Mouse (Mus musculus) brain, embryonic 18.5 days (tissue): Measurements from ENCODE around the gene Tead4.

Experiments used
- DNase-seq: peaks from one replicate; pipeline ENCODE4 v3.0.0-alpha.2; 2012; ENCODE audit warnings: low read depth, low spot score

Gene Tead4

DNA sequence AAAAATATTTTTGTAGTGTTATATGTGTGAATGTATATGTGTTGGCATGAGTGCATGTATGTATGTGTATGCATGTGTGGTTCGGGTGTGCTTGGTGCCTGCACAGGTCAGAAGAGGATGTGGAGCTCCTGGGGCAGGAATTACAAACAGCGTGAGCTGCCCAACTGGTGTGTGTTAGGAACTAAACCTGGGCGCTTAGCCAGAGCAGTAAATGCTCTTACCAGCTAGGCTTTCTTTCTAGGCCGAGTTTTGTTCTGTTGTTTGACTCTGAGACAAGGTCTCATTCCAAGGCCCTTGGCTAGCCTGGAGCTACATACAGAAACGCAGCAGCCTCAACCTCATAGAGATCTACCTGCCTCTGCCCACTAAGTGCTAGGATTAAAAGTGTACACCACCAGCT is 9.3 kb downstream of the Tead4 start:
- DNase-seq = no peak

DNA sequence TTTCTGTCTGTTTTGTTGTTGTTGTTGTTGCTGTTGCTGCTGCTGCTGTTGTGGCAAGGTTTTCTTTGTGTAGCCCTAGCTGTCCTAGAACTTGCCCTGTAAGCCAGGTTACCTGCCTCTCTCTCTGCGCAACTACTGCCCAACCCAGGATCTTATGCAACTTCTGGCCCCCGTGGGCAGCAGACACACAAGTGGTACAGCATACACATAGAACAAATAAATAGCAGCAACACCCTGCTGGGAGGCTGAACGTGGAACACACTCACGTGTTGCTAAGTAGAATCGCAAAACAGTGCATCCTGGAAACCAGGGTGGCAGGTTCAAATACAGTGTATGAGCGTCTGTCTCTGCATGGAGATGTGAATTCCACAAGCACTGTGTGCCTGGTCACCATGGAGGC is 11.9 kb downstream of the Tead4 start:
- DNase-seq = no peak

DNA sequence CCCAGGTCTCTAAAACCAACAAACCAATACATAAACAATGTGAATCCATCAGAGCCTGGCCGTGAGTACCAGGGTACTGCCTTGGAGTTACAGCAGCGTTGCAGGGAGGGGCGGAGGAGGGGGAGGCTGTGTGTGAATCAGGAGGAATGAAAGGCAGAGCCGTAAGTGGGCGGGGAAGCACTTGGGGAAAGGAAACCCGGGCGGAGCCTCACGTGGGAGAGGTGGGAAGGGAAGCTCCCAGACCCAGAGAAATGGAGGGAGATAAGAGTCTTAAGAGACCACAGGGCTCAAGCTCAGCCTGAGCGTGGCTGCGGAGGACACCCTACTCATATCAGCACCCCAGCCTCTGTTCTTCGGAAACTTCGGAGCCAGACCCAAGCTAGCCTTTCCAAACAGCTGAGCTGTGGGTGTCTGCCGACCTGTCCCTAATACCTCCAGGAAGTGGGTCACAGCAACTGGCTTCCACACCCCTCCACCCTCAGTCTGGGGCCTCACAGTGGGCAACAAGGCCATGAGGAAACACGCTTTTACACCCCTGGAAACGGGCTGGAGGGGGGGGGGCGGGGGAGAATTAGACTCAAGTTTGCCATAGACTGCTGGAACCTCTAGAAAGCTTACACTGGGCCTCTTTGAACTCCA is 14.7 kb downstream of the Tead4 start:
- DNase-seq = no peak

DNA sequence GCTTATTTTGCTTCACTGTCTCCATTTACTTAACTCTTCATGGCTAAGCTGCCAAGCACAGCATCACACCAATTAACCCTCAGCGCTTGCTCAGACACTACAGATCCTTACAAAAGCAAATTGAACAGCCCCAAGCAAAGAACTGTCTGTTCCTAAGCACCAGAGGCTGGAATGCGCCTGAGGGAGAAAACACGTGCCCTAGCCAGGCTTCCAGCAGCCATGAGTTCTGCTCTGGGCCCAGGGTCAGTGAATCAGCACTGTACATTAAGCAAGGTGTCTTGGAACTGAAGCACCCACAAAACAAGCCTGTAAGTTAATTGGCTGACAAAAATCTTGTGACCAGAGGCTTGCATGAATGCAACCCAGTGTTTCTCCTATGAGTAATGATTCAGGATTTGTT is 18.5 kb downstream of the Tead4 start:
- no peak for DNase-seq

DNA sequence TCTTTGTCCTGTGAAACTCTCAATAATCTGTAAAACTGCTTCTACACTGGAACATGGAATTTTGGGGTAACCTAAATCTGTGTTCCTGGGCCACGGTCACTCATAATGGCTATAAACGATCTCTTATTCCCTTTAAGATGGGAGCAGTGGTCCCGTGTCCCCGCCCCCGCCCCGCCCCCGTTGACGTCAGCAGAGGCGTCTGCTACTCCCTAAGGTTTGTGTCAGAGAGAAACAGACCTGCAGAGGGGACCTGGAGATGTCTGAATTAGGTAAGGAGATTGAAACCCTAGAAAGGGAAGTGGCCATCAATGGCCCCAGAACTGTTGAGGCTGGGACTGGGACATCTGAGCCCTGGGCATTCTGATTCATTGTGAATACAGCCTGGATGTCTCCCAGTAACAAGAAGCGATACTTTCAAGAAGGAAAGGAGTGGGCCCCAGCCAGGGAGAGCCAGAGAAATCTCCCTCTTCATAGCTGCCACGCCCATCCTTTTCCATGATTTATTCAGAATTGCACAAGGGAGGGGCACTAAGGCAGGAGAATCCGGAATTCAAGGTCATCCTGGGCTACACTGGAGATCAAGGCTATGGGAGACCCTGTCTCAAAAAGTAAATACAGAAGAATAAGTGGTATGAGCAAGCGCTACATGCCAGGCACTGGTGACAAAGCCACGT is 20.0 kb downstream of the Tead4 start:
- DNase-seq = no peak

DNA sequence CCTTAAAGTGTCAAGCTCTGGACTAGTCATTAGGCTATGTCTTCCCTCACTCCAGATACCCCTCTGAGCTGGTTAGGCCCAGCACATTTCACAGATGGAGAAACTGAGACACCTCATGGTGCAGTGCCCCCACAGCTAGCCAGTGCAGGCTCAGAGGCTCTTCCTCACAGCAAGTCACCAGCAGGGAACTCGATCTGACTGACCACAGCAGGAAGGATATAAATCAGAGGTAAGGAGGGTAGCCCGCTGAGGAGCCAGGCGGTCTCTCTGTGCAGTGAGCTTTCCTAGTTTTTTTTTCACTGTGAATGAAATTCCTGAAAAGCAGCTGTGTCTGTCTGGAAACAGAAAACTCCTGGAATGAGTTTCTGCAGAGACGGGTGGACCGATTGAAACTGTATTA is 21.0 kb downstream of the Tead4 start:
- DNase-seq = no peak

DNA sequence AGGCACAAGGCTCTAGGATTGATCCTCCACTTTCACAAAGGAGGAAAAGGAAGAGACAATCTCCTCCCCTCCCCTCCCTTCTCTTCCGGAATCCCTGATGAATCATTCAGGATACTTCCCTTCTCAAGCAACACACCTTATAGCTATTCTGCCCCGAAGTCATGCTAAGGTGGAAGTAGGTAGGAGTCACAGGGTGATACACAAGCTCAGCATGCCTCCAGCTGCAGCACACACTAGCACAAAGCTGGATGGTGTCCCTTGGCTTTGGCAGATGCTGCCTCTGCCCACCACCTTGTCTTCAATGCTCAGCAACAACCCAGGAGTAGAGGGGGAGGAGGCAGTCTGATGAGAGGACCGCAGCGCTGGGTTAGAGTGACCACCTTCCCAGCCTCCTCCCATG is 21.5 kb downstream of the Tead4 start:
- DNase-seq = no peak

DNA sequence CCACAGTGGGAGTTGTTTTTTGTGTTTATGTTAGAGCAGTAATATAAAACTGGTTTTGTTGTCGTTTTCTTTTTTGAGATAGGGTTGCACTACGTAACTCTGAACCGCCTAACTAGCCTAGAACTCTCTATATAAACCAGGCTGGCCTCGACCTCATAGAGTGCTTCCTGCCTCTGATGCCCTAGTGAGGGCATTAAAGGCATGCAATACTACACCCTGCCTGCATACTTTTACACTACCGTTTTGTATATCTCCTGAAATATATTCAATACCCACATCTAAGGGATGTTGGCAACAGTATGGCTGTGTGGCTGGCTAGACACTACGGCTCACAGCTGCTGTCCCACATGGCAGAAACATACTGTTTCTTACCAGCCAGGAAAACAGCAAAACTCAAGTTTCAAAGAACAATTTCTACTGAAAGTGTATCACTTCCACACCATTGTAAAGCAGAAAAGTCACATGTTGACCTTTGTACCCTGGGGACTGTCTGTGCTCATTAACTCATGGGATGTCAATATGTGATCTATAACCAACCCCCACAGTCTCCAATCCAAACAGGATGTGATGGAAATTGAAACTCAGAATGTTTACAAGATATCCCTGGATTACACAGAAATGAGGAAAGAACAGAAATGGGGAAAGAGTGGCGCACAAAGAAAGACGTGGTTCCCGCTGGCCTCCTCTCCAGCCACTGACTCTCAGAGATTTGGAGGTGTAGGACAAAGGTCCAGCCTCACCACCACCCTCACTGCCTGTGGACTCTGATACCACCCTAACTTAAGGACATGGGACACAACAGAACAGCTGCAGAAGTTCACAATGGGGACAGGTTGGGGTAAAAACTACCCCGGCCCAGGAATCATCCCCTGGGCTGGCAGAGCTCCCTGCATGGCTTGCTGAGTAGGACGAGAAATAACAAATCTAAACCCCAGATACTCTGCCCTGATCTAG is 23.2 kb downstream of the Tead4 start:
- no peak for DNase-seq

DNA sequence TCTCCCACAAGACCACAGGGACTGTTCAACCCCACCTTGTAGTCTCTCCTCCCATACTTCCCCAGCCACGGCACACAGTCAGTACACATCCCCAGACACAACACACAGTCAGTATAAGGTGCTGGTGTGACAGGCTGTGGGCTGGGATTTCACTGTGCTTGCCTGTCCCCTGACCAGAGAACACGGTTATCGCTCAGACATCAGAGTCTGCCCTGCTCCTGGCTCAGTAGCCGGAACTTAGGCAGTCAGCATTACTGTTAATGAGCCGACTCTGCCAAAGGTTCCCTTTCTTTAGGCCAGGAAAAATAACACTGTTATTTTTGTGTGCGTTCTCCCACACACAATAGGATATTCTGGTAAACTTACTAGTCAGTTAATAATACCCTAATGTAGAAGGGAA is 24.3 kb downstream of the Tead4 start:
- no peak for DNase-seq

DNA sequence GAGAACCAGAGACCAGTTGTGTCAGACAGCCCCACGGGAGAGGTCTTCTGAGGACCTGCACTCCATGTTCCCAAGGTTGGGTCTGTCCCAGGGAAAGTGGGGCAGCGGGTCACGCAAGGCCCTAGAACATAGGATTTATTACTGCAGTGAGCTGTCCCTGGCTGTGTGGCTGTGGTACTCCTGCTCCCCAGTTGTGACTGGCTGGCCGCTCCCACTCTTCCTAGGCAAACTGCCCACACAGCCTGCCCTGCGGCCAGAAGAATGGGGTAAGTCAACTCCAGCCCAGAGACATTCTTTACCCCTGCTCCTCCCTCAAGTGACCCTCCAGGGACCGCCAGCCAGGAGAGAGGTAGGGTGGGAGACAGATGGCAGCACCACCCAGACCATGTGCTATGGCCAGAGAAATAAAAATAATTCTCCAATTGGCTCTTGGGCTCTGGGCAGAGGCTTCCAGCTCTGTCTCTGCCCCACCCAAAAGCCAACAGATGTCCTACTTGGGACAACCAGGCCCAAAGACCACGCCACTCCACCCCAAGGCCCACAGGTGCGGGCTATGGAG is 25.0 kb downstream of the Tead4 start:
- no peak for DNase-seq

DNA sequence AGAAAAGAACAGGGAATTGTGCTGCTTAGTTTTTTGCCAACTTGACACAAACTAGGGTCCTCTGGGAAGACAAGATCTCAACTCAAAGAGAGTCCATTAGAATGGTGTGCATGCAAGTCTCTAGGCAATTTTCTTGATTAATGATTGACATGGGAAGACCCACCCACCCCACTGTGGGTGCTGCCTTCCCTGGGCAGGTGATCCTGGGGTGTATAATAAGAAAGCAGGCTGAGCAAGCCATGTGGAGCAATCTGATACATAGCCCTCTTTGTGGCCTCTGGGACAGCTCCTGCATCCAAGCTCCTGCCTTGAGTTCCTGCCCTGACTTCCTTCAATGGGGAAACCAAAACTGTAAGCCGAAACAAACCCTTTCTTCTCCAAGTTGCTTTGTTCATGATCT is 27.1 kb downstream of the Tead4 start:
- DNase-seq = no peak

DNA sequence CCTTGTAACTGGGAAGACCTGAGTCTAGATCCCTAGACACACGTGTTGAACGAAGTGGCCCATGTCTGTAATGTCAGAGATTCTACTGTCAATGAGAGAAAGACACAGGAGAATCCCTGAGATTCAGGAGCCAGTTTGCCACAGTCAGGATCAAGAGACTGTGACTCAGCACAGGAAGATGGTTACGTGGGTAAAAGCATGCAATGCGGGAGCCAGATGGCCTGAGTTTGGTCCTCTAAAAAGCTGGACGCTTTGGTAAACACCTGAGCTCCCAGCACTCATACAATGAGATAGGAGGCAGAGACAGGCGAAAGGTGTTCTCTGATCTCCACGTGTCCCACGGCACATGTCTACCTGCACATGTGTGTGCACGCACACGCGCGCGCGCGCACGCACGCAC is 27.9 kb downstream of the Tead4 start:
- no peak for DNase-seq

DNA sequence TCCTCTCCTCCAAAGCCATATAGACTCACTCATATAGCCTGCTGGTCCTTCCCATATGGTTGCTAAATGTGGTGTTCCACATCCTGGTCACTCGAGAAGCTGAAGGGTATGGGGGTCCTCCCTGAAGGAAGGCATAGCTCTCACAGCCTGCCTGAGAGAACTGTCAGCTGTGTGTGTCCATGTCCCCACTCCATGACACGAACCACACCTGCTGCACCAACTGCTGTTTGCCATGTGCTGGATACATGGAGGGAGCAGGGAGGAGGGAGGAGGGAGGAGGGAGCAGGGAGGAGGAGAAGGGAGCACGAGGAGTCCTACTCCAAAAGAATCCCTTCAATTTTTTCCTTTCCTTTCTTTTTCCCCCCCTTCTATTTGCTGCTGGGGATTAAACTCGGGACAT is 30.8 kb downstream of the Tead4 start:
- no peak for DNase-seq

DNA sequence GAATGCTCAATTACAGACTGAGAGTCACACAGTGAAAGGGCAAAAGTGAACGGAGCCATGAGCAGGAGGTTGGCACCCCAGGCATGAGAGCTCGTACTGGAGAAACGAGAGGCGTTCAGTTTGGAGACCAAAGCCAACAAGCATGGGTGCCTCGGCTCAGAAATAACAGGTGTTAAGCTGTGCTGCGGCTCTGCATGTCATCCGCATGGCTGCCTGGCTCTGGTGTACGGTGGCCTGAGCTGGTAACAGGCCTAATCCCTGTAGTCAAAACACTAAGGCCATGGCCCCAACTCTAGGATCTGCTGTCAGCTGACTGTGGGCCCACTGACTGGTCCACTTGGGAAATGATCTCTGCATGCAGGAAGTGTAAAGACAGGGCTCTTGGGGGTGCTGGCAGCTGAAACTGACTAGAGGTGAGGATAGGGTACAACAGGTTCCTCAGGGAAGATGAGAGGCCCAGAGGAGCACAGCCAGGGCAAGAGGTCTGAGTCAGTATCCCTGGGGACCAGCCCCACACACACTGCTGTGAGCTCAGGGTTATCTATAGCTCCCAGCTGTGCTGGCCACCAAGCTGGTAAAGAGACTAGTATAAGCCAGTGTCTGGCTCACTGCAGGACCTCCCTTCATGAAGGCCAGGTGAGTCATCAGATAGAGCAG is 35.6 kb downstream of the Tead4 start:
- no peak for DNase-seq

DNA sequence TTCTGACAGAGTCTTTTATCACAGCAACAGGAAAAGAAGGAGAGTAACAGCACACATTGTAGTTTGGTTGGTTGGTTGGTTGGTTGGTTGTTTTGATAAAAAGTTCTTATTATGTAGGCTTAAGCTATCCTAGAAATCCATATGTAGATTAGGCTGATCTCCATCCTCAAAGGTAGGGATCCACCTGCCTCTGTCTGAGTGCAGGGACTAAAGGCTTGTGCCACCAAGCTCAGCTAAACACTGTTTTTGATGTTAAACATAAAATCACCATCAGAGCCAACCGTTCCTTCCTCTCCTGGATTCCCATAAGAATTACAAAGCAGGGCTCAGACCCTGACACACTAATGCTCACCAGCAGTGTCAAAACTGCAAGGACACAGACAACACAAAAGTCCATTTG is 39.1 kb downstream of the Tead4 start:
- no peak for DNase-seq

DNA sequence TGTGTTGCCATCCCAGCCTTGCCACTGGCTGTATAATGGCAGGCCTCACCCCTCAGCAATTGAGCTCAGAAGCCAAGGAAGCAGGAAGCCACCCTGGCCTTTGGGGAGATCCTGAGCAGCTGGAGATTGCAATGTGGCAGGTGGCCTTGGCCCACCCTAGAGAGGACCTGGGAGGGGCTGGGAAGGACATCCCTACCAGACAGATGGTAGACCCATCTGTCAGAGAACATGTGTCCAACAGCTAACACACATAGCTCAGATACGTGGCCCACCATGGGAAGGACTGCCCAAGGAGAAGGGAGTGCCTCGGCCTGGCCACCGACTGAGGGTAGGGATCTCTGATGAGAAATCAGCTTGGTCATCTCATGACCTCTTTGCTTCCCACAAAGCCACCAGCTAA is 41.4 kb downstream of the Tead4 start:
- DNase-seq = no peak

DNA sequence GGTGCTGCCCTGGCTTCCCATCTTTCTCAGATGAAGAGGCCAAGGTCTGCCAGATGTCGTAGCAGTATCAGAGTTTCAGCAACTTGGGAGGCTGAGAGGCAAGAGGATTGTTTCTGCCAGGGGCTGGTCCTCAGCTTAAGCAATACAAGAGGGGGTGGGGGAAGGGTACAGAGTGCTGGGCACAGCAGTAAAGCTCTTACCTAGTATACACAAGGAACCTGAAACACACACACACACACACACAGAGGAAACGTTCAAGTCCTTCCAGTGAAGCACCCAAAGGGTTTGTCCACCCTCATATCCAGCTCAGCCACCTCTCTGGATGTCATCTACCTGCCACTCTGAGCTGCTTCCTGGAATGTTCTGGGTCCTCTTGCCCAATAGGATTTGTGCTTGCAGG is 44.7 kb downstream of the Tead4 start:
- no peak for DNase-seq

DNA sequence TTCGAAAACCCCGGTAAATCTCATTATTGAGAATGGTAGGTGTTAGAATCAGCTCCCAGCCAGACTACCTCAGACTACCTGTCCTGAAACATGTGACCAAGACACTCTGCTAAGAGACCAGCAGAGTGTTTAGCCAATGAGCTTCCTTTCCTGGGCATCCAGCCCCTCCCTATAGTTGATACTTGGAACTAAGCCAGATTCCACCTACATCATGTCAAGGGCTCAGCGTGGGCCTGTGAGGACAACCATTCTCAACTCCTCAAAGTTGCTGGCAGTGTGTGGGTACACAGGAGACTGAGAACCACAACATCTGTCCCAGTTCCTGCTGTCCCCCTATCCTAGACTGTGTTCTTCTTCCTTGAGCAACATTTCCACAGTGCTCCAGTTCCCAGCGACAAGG is 45.3 kb downstream of the Tead4 start:
- DNase-seq = no peak

DNA sequence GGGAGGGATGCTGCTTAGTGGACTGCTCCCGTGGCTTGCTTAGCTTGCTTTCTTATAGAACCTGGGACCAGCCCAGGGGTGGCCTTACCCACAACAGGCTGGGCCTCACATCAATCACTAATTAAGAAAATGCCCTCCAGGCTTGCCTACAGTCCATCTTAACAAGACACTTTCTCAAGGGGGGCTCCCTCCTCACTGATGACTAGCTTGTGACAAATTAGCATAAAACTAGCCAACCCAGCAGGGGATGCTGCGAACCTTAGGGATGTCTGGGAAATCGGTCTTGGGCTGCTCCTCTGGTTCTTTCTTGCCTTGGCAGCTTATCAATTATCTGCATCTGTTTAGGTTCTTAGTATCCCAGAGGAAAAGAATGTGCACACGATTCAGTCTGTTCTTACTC is 46.1 kb downstream of the Tead4 start:
- no peak for DNase-seq

DNA sequence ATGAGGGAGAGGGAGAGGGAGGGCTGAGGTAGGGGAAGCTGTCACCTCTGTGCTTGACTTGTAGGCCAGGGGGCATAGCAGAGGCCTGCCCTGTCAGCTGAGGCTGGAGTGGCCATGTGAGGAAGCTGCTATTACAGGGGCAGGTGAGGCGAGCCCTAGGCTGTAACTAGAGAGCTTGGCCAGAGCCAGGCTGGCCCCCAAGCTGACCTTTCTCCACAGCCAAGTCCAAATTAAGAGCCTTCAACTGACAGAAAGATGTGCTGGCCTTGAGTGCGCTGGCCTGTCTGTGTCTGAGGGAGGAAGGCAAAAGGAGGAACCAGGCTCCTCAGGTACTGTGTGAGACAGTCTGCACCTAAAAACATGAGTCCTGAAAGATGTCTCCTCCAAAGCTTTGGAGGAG is 47.5 kb downstream of the Tead4 start:
- no peak for DNase-seq

DNA sequence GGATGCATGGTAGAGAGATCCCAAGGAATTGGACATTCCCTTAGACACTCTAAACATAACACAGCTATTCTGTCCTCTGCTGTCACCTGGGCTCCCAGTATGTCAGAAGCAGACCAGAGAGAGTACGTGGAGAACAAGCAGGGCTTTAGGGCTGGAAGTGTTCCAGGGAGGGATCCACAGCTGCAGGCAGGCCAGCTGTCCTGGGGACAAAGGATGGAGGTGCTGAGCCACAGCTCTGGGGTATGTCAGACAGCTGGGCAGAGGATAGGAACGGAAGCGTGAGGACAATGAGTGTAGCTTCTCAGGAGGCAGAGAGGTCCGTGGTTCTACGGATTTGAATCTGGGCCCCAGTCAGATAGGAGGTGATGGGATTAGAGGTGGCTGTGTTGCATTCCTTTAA is 50.0 kb downstream of the Tead4 start:
- DNase-seq = no peak
